ENCODE assay signal across 14 mouse cellular contexts in genomic region chr7:69062506-69062905, GRCm38 (mm10).
DNase-seq lines count a peak whose midpoint lies in the region; ATAC-seq lines count a peak whose summit lies in the region.
"Had no signal": no experiment of that assay in that cellular context is flagged by ENCODE, and none has a peak within 500 bp of the region (broad histone marks: within the 10 kb centered on the region; RNA-seq: fewer than 3 reads in every experiment).

No protein-coding gene starts in this region.

- H3K4me1 ChIP-seq in midbrain, embryonic 12.5 days = peaks cover 15% of the 10 kb centered on the region; the same call in 1 of the 2 replicates
- no peaks in the 10 kb centered on the region for H3K4me1 ChIP-seq in midbrain, embryonic 11.5 days (ENCODE audit: control insufficient read depth, insufficient read depth, low read length)
- peaks cover 23% of the 10 kb centered on the region for H3K4me1 ChIP-seq in forebrain, embryonic 12.5 days
- H3K4me1 ChIP-seq in hindbrain, embryonic 12.5 days = peaks cover 12% of the 10 kb centered on the region
- H3K4me1 ChIP-seq in neural tube, embryonic 13.5 days (replicated peaks) = peaks cover 27% of the 10 kb centered on the region
- H3K4me1 ChIP-seq: embryonic facial prominence, embryonic 15.5 days; limb, embryonic 13.5 days had no signal

- WGBS in midbrain, embryonic 12.5 days = 88% methylated on average over 7 of the region's 7 CpGs
- 93% methylated on average over 7 of the region's 7 CpGs for WGBS in midbrain, embryonic 11.5 days
- WGBS in forebrain, embryonic 12.5 days = 87% methylated on average over 7 of the region's 7 CpGs
- 88% methylated on average over 7 of the region's 7 CpGs for WGBS in hindbrain, embryonic 12.5 days
- WGBS in neural tube, embryonic 13.5 days = 70% methylated on average over 7 of the region's 7 CpGs

- H3K27me3 ChIP-seq in midbrain, embryonic 12.5 days = no peaks in the 10 kb centered on the region
- no peaks in the 10 kb centered on the region for H3K27me3 ChIP-seq in midbrain, embryonic 11.5 days (ENCODE audit: control insufficient read depth, insufficient read depth, low read length)
- no peaks in the 10 kb centered on the region for H3K27me3 ChIP-seq in forebrain, embryonic 12.5 days
- no peaks in the 10 kb centered on the region for H3K27me3 ChIP-seq in hindbrain, embryonic 12.5 days
- no peaks in the 10 kb centered on the region for H3K27me3 ChIP-seq in neural tube, embryonic 13.5 days
- H3K27me3 ChIP-seq: embryonic facial prominence, embryonic 15.5 days; limb, embryonic 13.5 days had no signal

- H3K9me3 ChIP-seq in midbrain, embryonic 12.5 days = no peaks in the 10 kb centered on the region
- H3K9me3 ChIP-seq in midbrain, embryonic 11.5 days (ENCODE audit: control insufficient read depth, low read length) = no peaks in the 10 kb centered on the region
- no peaks in the 10 kb centered on the region for H3K9me3 ChIP-seq in forebrain, embryonic 12.5 days
- H3K9me3 ChIP-seq in hindbrain, embryonic 12.5 days (replicated peaks) = no peaks in the 10 kb centered on the region
- H3K9me3 ChIP-seq in neural tube, embryonic 13.5 days = no peaks in the 10 kb centered on the region
- H3K9me3 ChIP-seq: embryonic facial prominence, embryonic 15.5 days; limb, embryonic 13.5 days had no signal

- peak; percentile 41 for ATAC-seq in midbrain, embryonic 12.5 days (ENCODE audit: low FRiP score, low read depth)
- no peak for ATAC-seq in midbrain, embryonic 11.5 days (ENCODE audit: low FRiP score)
- 0 out of 2 replicates have a peak, but pooled peaks have one; percentile 30 for ATAC-seq in forebrain, embryonic 12.5 days (ENCODE audit: low FRiP score)
- peak; percentile 44 for ATAC-seq in hindbrain, embryonic 12.5 days (ENCODE audit: low FRiP score)
- ATAC-seq in neural tube, embryonic 13.5 days (ENCODE audit: low read depth) = peak; percentile 42; the same call in 1 of the 2 replicates
- ATAC-seq: intestine, embryonic 16.5 days had no signal

- H3K9ac ChIP-seq in midbrain, embryonic 12.5 days (replicated peaks) = no peak overlapping the region
- H3K9ac ChIP-seq in midbrain, embryonic 11.5 days (ENCODE audit: low read length) = no peak overlapping the region
- H3K9ac ChIP-seq in forebrain, embryonic 12.5 days = no peak overlapping the region
- H3K9ac ChIP-seq in hindbrain, embryonic 12.5 days = no peak overlapping the region
- no peak overlapping the region for H3K9ac ChIP-seq in neural tube, embryonic 13.5 days
- H3K9ac ChIP-seq: embryonic facial prominence, embryonic 15.5 days; limb, embryonic 13.5 days had no signal

- H3K36me3 ChIP-seq in midbrain, embryonic 12.5 days = no peaks in the 10 kb centered on the region
- no peaks in the 10 kb centered on the region for H3K36me3 ChIP-seq in midbrain, embryonic 11.5 days (ENCODE audit: control insufficient read depth, insufficient read depth, low read length)
- H3K36me3 ChIP-seq in forebrain, embryonic 12.5 days (replicated peaks) = no peaks in the 10 kb centered on the region
- H3K36me3 ChIP-seq in hindbrain, embryonic 12.5 days = no peaks in the 10 kb centered on the region
- H3K36me3 ChIP-seq in neural tube, embryonic 13.5 days = no peaks in the 10 kb centered on the region
- H3K36me3 ChIP-seq: embryonic facial prominence, embryonic 15.5 days; G1E; limb, embryonic 13.5 days had no signal

- intact Hi-C loops in left cerebral cortex, postnatal 14 days (cut with DNase I) = no loop called here

- 0 out of 2 replicates have a peak overlapping the region, but pooled peaks have one; percentile 15 for H3K27ac ChIP-seq in midbrain, embryonic 12.5 days (replicated peaks)
- H3K27ac ChIP-seq in midbrain, embryonic 11.5 days (ENCODE audit: low read depth, low read length) = no peak overlapping the region
- H3K27ac ChIP-seq in forebrain, embryonic 12.5 days = peak overlapping the region; percentile 70
- H3K27ac ChIP-seq in hindbrain, embryonic 12.5 days = peak overlapping the region; percentile 23; the same call in 1 of the 2 replicates
- H3K27ac ChIP-seq in neural tube, embryonic 13.5 days (replicated peaks) = peak overlapping the region; percentile 50
- H3K27ac ChIP-seq: embryonic facial prominence, embryonic 15.5 days; kidney, postnatal 0 days; limb, embryonic 13.5 days had no signal

- no peak for DNase-seq in midbrain, embryonic 11.5 days (ENCODE audit: low spot score, missing footprints)
- DNase-seq in left cerebral cortex, postnatal 14 days (ENCODE audit: low spot score in 2 of 2) = no peak
- DNase-seq in gastrocnemius, adult 18-20 months (ENCODE audit: low spot score) = no peak
- DNase-seq: cerebellum, adult 18-20 months; heart, postnatal 10 days had no signal

- no peak overlapping the region for H3K4me2 ChIP-seq in midbrain, embryonic 12.5 days (replicated peaks)
- no peak overlapping the region for H3K4me2 ChIP-seq in midbrain, embryonic 11.5 days
- no peak overlapping the region for H3K4me2 ChIP-seq in forebrain, embryonic 12.5 days
- no peak overlapping the region for H3K4me2 ChIP-seq in hindbrain, embryonic 12.5 days (replicated peaks)
- no peak overlapping the region for H3K4me2 ChIP-seq in neural tube, embryonic 13.5 days
- H3K4me2 ChIP-seq: embryonic facial prominence, embryonic 15.5 days; limb, embryonic 13.5 days had no signal

- H3K4me3 ChIP-seq in midbrain, embryonic 12.5 days = no peak overlapping the region
- no peak overlapping the region for H3K4me3 ChIP-seq in midbrain, embryonic 11.5 days (ENCODE audit: low read depth, low read length)
- no peak overlapping the region for H3K4me3 ChIP-seq in forebrain, embryonic 12.5 days (replicated peaks)
- no peak overlapping the region for H3K4me3 ChIP-seq in hindbrain, embryonic 12.5 days
- no peak overlapping the region for H3K4me3 ChIP-seq in neural tube, embryonic 13.5 days
- H3K4me3 ChIP-seq: embryonic facial prominence, embryonic 15.5 days; limb, embryonic 13.5 days had no signal
